Mouse (Mus musculus) heart, embryonic 16.5 days (tissue): Measurements from ENCODE around the gene Wdr44. TPM values are rescaled to one million over a fixed set of nuclear protein-coding genes. Genes with fewer than 3 reads are reported as not detected.

Experiments
- ATAC-seq: fragments of 200-750 bp; cut with Nextera tagmentation; replicated peaks from 2 replicates; pipeline ENCODE4 v1.8.0; 2017; ENCODE audit warnings: moderate number of reproducible peaks; ENCODE audit not compliant: insufficient read depth, low FRiP score; ENCODE audit errors: extremely low read depth
- H3K27ac ChIP-seq: fragments of 300-500 bp; sonication (generic); 2 replicates; pipeline ENCODE4 v1.5.1; 2014; ENCODE audit warnings: mild to moderate bottlenecking, low read length, control low read depth, moderate library complexity
- H3K27me3 ChIP-seq: fragments of 300-500 bp; sonication (generic); 2 replicates; pipeline ENCODE4 v1.6.1; 2014; ENCODE audit warnings: low read length, mixed read lengths; ENCODE audit not compliant: control insufficient read depth, insufficient read depth
- H3K36me3 ChIP-seq: fragments of 300-500 bp; sonication (generic); 2 replicates; pipeline ENCODE4 v1.6.1; 2014; ENCODE audit not compliant: control insufficient read depth, insufficient read depth
- H3K4me1 ChIP-seq: fragments of 300-500 bp; sonication (generic); 2 replicates; pipeline ENCODE4 v1.6.1; 2014; ENCODE audit warnings: low read length, mixed read lengths; ENCODE audit not compliant: control insufficient read depth, insufficient read depth
- H3K4me2 ChIP-seq: fragments of 300-500 bp; sonication (generic); 2 replicates; pipeline ENCODE4 v1.6.1; 2014; ENCODE audit warnings: low read depth, mild to moderate bottlenecking, control low read depth, low read length
- H3K4me3 ChIP-seq: fragments of 300-500 bp; sonication (generic); 2 replicates; pipeline ENCODE4 v1.5.1; 2014; ENCODE audit warnings: mild to moderate bottlenecking, control low read depth, low read length
- H3K9ac ChIP-seq: fragments of 300-500 bp; sonication (generic); 2 replicates; pipeline ENCODE4 v1.6.1; 2014; ENCODE audit warnings: low read length, control low read depth
- H3K9me3 ChIP-seq: fragments of 300-500 bp; sonication (generic); replicated peaks from 2 replicates; pipeline ENCODE4 v1.6.1; 2016; ENCODE audit warnings: low read length; ENCODE audit not compliant: control insufficient read depth
- WGBS: fragments of 180-500 bp; shearing (Covaris S2); extraction: QIAGEN DNeasy Blood & Tissue Kit; methylation state at CpG from one replicate; pipeline ENCODE4 v1.1.7; 2014; 5-methylcytosine and 5-hydroxymethylcytosine counted together
- polyA plus RNA-seq: library from polyadenylated mRNA; unstranded; fragments of >200 nt; fragmentation: Nextera tagmentation; extraction: Ambion mirVana; gene quantifications from 2 replicates; pipeline ENCODE4 v1.2.1, GENCODE M21; 2015

Gene Wdr44
- polyA plus RNA-seq, result 7.4 and 8.4 TPM in 2 replicates

- WGBS, result 7% methylated on average over 50 of the region's 51 CpGs
These were observed at the start of gene Wdr44 for GRCm38 (mm10) chrX:23692722-23693442. Gene Wdr44 (plus strand): TSS chrX:23693051.

GRCm38 (mm10) chrX:23648371-23648770 is 44.5 kb upstream of the Wdr44 start:
- H3K9me3 ChIP-seq, result no peaks in the 10 kb centered on the region
- no peak overlapping the region for H3K4me2 ChIP-seq
- no peak overlapping the region for H3K4me3 ChIP-seq
- no peaks in the 10 kb centered on the region for H3K27me3 ChIP-seq
- H3K27ac ChIP-seq, result no peak overlapping the region
- H3K4me1 ChIP-seq, result no peaks in the 10 kb centered on the region
- no peaks in the 10 kb centered on the region for H3K36me3 ChIP-seq
- no peak for ATAC-seq
- 81% methylated on average over 1 of the region's 1 CpGs for whole genome bisulfite sequencing
- H3K9ac ChIP-seq, result no peak overlapping the region

More at GRCm38 (mm10) chrX:23692722-23693442, at the start of gene Wdr44:
- Histone ChIP-seq H3K9ac (peak within 1 kb of the TSS; percentile 81), H3K4me3 (peak within 1 kb of the TSS; percentile 77), H3K4me2 (peak within 1 kb of the TSS; percentile 62), H3K36me3 (no peaks in the 10 kb centered on the region), H3K4me1 (peaks cover 2% of the 10 kb centered on the region; the same call in 1 of the 2 replicates), H3K27ac (peak within 1 kb of the TSS; percentile 90), H3K27me3 (no peaks in the 10 kb centered on the region), H3K9me3 (no peaks in the 10 kb centered on the region)
- ATAC-seq, result peak; percentile 99

- Histone ChIP-seq H3K9me3 (no peaks in the 10 kb centered on the region), H3K9ac (no peak overlapping the region), H3K4me1 (no peaks in the 10 kb centered on the region), H3K36me3 (no peaks in the 10 kb centered on the region), H3K27ac (no peak overlapping the region), H3K4me2 (no peak overlapping the region), H3K27me3 (no peaks in the 10 kb centered on the region), H3K4me3 (no peak overlapping the region)
- ATAC-seq, result no peak
- 67% methylated on average over 1 of the region's 1 CpGs for WGBS
These were observed 30.6 kb upstream of the Wdr44 start for GRCm38 (mm10) chrX:23662216-23662615.

- no peaks in the 10 kb centered on the region for H3K4me1 ChIP-seq
- H3K9ac ChIP-seq, result no peak overlapping the region
- H3K4me2 ChIP-seq, result no peak overlapping the region
- no peak overlapping the region for H3K4me3 ChIP-seq
- H3K27me3 ChIP-seq, result no peaks in the 10 kb centered on the region
- no peaks in the 10 kb centered on the region for H3K36me3 ChIP-seq
- 62% methylated on average over 2 of the region's 2 CpGs for WGBS
- H3K9me3 ChIP-seq, result no peaks in the 10 kb centered on the region
- ATAC-seq, result no peak
- H3K27ac ChIP-seq, result no peak overlapping the region
These were observed 19.7 kb upstream of the Wdr44 start for GRCm38 (mm10) chrX:23673193-23673592.

- Histone ChIP-seq H3K27me3 (no peaks in the 10 kb centered on the region), H3K4me3 (no peak overlapping the region), H3K27ac (no peak overlapping the region), H3K9ac (no peak overlapping the region), H3K36me3 (no peaks in the 10 kb centered on the region), H3K4me2 (no peak overlapping the region), H3K9me3 (no peaks in the 10 kb centered on the region), H3K4me1 (no peaks in the 10 kb centered on the region)
- 75% methylated on average over 1 of the region's 1 CpGs for WGBS
- ATAC-seq, result no peak
These were observed 17.4 kb upstream of the Wdr44 start for GRCm38 (mm10) chrX:23675450-23675849.

GRCm38 (mm10) chrX:23676583-23676982 is 16.3 kb upstream of the Wdr44 start:
- no peaks in the 10 kb centered on the region for H3K4me1 ChIP-seq
- ATAC-seq, result no peak
- H3K4me2 ChIP-seq, result no peak overlapping the region
- no peaks in the 10 kb centered on the region for H3K27me3 ChIP-seq
- H3K27ac ChIP-seq, result no peak overlapping the region
- no peak overlapping the region for H3K9ac ChIP-seq
- no peak overlapping the region for H3K4me3 ChIP-seq
- 63% methylated on average over 2 of the region's 2 CpGs for WGBS
- H3K9me3 ChIP-seq, result no peaks in the 10 kb centered on the region
- no peaks in the 10 kb centered on the region for H3K36me3 ChIP-seq

GRCm38 (mm10) chrX:23677511-23677910 is 15.3 kb upstream of the Wdr44 start:
- H3K27ac ChIP-seq, result no peak overlapping the region
- WGBS, result 40% methylated on average over 2 of the region's 2 CpGs

DNA sequence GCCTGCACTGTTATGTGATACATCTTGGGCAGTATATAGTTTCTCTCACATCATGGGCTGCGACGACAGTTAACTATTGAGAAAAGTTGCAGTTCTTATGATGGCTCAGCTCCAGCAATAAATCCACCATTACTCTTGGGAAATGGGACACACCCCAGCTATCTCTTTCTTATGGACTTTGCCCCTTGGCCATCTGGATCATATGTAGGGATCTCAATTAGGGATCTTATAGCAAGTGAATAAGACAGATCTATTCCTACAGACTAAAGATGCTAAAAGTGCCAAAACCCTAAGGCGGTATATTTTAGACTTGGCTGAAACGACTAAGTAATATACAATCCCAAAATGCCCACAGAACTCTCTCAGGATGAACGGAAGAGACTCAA is 522 bp upstream of the Wdr44 start:
- WGBS, result 14% methylated on average over 5 of the region's 5 CpGs
- Histone ChIP-seq H3K4me2 (peak overlapping the region; percentile 61), H3K9ac (peak overlapping the region; percentile 31; the same call in 1 of the 2 replicates), H3K27me3 (no peaks in the 10 kb centered on the region), H3K4me1 (peaks cover 2% of the 10 kb centered on the region; the same call in 1 of the 2 replicates), H3K4me3 (peak overlapping the region; percentile 77), H3K36me3 (no peaks in the 10 kb centered on the region), H3K27ac (peak overlapping the region; percentile 38; the same call in 1 of the 2 replicates), H3K9me3 (no peaks in the 10 kb centered on the region)
- ATAC-seq, result no peak; the same call in 1 of the 2 replicates

More at GRCm38 (mm10) chrX:23677511-23677910, 15.3 kb upstream of the Wdr44 start:
- no peaks in the 10 kb centered on the region for H3K27me3 ChIP-seq
- peak; percentile 58; the same call in 1 of the 2 replicates for ATAC-seq
- H3K4me2 ChIP-seq, result no peak overlapping the region
- no peak overlapping the region for H3K4me3 ChIP-seq
- no peak overlapping the region for H3K9ac ChIP-seq
- no peaks in the 10 kb centered on the region for H3K4me1 ChIP-seq
- H3K9me3 ChIP-seq, result no peaks in the 10 kb centered on the region
- no peaks in the 10 kb centered on the region for H3K36me3 ChIP-seq
